Mouse (Mus musculus) lung, adult 2 months (tissue): ENCODE data around the gene S1pr5. TPM values are rescaled to one million over a fixed set of nuclear protein-coding genes. Genes with fewer than 3 reads are reported as not detected.
"Not testable (repeated sequence)": the region's sequence is repeated elsewhere in the genome, so short reads cannot be mapped to it uniquely, and the experiment has no call there.

ENCODE experiments used
- DNase-seq: peaks from one replicate; pipeline ENCODE4 v3.0.0; 2022
- H3K4me1 ChIP-seq: fragments of 200-500 bp; 2 replicates; pipeline ENCODE4 v1.6.1; 2011; ENCODE audit warnings: low read length; ENCODE audit not compliant: control insufficient read depth, insufficient read depth
- H3K4me3 ChIP-seq: fragments of 200-500 bp; replicated peaks from 2 replicates; pipeline ENCODE3; 2011; ENCODE audit warnings: low read depth, mild to moderate bottlenecking, control low read depth, low read length; ENCODE audit errors: extremely low read depth
- CTCF ChIP-seq: fragments of 200-500 bp; IDR thresholded peaks from 2 replicates; pipeline ENCODE4 v1.5.1; 2011; ENCODE audit warnings: mild to moderate bottlenecking, low read length, control low read depth; ENCODE audit not compliant: insufficient read depth
- POLR2A ChIP-seq: fragments of 200-500 bp; IDR thresholded peaks from 2 replicates; pipeline ENCODE4 v1.6.1; 2011; ENCODE audit warnings: low read depth, mild to moderate bottlenecking, control low read depth, low read length, borderline replicate concordance; ENCODE audit errors: extremely low read depth
- WGBS: fragments of 180-500 bp; shearing (Covaris S2); methylation state at CpG from one replicate; pipeline ENCODE4 v1.1.7; 2018; 5-methylcytosine and 5-hydroxymethylcytosine counted together
- polyA plus RNA-seq: library from polyadenylated mRNA; depleted of rRNA; stranded (reverse); fragments of >200 nt; gene quantifications from 2 replicates; pipeline ENCODE4 v1.2.3, GENCODE M21; 2012

Gene S1pr5
- polyA plus RNA-seq, 1 experiment: 9.7 TPM

GRCm38 (mm10) chr9:21224576-21225414 is 23.4 kb downstream of the S1pr5 start:
- peaks cover 4% of the 10 kb centered on the region for H3K4me1 ChIP-seq
- 23% methylated on average over 26 of the region's 26 CpGs for WGBS
- DNase-seq: no peak
- TF ChIP-seq POLR2A (no peak), CTCF (no peak)
- peak overlapping the region; percentile 43 for H3K4me3 ChIP-seq

- H3K4me3 ChIP-seq: no peak overlapping the region
- DNase-seq: no peak
- WGBS: 82% methylated on average over 6 of the region's 6 CpGs
- H3K4me1 ChIP-seq: peaks cover 4% of the 10 kb centered on the region
- TF ChIP-seq POLR2A (no peak), CTCF (no peak)
Observed at GRCm38 (mm10) chr9:21223906-21224305, 24.3 kb downstream of the S1pr5 start.

- 90% methylated on average over 2 of the region's 2 CpGs for WGBS
- not testable (repeated sequence) for H3K4me1 ChIP-seq, DNase-seq, H3K4me3 ChIP-seq
Observed at GRCm38 (mm10) chr9:21223490-21223889, 24.8 kb downstream of the S1pr5 start.

GRCm38 (mm10) chr9:21221383-21221929 is 26.8 kb downstream of the S1pr5 start:
- Histone ChIP-seq H3K4me3 (no peak overlapping the region), H3K4me1 (peaks cover 2% of the 10 kb centered on the region; the same call in 1 of the 2 replicates)
- no peak for DNase-seq
- WGBS: 10% methylated on average over 7 of the region's 7 CpGs
- no peak for TF ChIP-seq POLR2A
- TF ChIP-seq CTCF: peak; percentile 38; the same call in 1 of the 2 replicates

GRCm38 (mm10) chr9:21220490-21221382 is 27.5 kb downstream of the S1pr5 start:
- 5% methylated on average over 21 of the region's 21 CpGs for WGBS
- peak; percentile 94 for DNase-seq
- peaks cover 2% of the 10 kb centered on the region; the same call in 1 of the 2 replicates for H3K4me1 ChIP-seq
- TF ChIP-seq CTCF (peak; percentile 80), POLR2A (no peak)
- peak overlapping the region; percentile 37 for H3K4me3 ChIP-seq

GRCm38 (mm10) chr9:21219820-21220219 is 28.4 kb downstream of the S1pr5 start:
- 44% methylated on average over 3 of the region's 3 CpGs for WGBS
- TF ChIP-seq CTCF (no peak), POLR2A (no peak)
- no peak for DNase-seq
- peaks cover 2% of the 10 kb centered on the region; the same call in 1 of the 2 replicates for H3K4me1 ChIP-seq
- H3K4me3 ChIP-seq: no peak overlapping the region

GRCm38 (mm10) chr9:21216050-21216841 is 32.0 kb downstream of the S1pr5 start:
- no peak for DNase-seq
- no peak overlapping the region for H3K4me3 ChIP-seq
- peaks cover 2% of the 10 kb centered on the region; the same call in 1 of the 2 replicates for H3K4me1 ChIP-seq
- WGBS: 66% methylated on average over 25 of the region's 25 CpGs
- no peak for TF ChIP-seq CTCF
- TF ChIP-seq POLR2A: no peak

GRCm38 (mm10) chr9:21213617-21214190 is 34.5 kb downstream of the S1pr5 start:
- WGBS: 55% methylated on average over 7 of the region's 7 CpGs
- DNase-seq: no peak
- TF ChIP-seq CTCF: peak; percentile 59
- no peak for TF ChIP-seq POLR2A
- H3K4me3 ChIP-seq: no peak overlapping the region
- H3K4me1 ChIP-seq: no peaks in the 10 kb centered on the region

- DNase-seq: no peak
- Histone ChIP-seq H3K4me1 (no peaks in the 10 kb centered on the region), H3K4me3 (no peak overlapping the region)
- WGBS: 85% methylated on average over 7 of the region's 7 CpGs
- TF ChIP-seq CTCF: no peak
- no peak for TF ChIP-seq POLR2A
Observed at GRCm38 (mm10) chr9:21211624-21212023, 36.6 kb downstream of the S1pr5 start.
